Mouse (Mus musculus) myocyte (in vitro differentiated cells): ENCODE data around the gene Sox5. TPM values are rescaled to one million over a fixed set of nuclear protein-coding genes. Genes with fewer than 3 reads are reported as not detected.

ENCODE experiments used
- H3K27me3 ChIP-seq: one replicate; pipeline ENCODE4 v1.6.1; 2011; ENCODE audit not compliant: control insufficient read depth, insufficient read depth, insufficient read length
- H3K36me3 ChIP-seq: one replicate; pipeline ENCODE4 v1.6.1; 2011; ENCODE audit not compliant: control insufficient read depth, insufficient read depth
- H3K4me2 ChIP-seq: one replicate; pipeline ENCODE4 v1.6.1; 2011; ENCODE audit warnings: low read depth, control low read depth
- H3K4me3 ChIP-seq: one replicate; pipeline ENCODE4 v1.5.1; 2011; ENCODE audit warnings: mild to moderate bottlenecking, control low read depth, moderate library complexity
- H3K79me2 ChIP-seq: one replicate; pipeline ENCODE4 v1.6.1; 2011; ENCODE audit not compliant: control insufficient read depth, insufficient read depth
- H3ac ChIP-seq: one replicate; pipeline ENCODE4 v1.6.1; 2011; ENCODE audit not compliant: control insufficient read depth, insufficient read length
- CEBPB ChIP-seq: IDR thresholded peaks from 2 replicates; pipeline ENCODE4 v1.6.1; 2011; ENCODE audit warnings: mild to moderate bottlenecking, moderate library complexity; ENCODE audit not compliant: poor library complexity, insufficient read depth, severe bottlenecking
- E2F4 ChIP-seq: IDR thresholded peaks from one replicate; pipeline ENCODE4 v1.6.1; 2011; ENCODE audit warnings: mild to moderate bottlenecking, control low read depth, moderate library complexity; ENCODE audit not compliant: insufficient read depth
- MAX ChIP-seq: IDR thresholded peaks from one replicate; pipeline ENCODE4 v1.6.1; 2011; ENCODE audit warnings: low read depth, mild to moderate bottlenecking, control low read depth
- MYOD1 ChIP-seq, 3 experiments: IDR thresholded peaks; one replicate each; pipeline ENCODE4 v1.6.1; 2011; ENCODE audit warnings: control low read depth in 2 of 3, low read depth in 2 of 3, mild to moderate bottlenecking in 2 of 3, moderate library complexity in 1 of 3; ENCODE audit not compliant: insufficient read length in 2 of 3, control insufficient read depth in 1 of 3
- MYOG ChIP-seq, 3 experiments: IDR thresholded peaks; one replicate each; pipeline ENCODE4 v1.6.1; 2011; ENCODE audit warnings: control low read depth in 2 of 3, low read depth in 2 of 3, mild to moderate bottlenecking in 2 of 3; ENCODE audit not compliant: insufficient read length in 2 of 3, control insufficient read depth in 1 of 3, insufficient read depth in 1 of 3
- POLR2A ChIP-seq: IDR thresholded peaks from one replicate; pipeline ENCODE4 v1.6.1; 2011; ENCODE audit warnings: low read depth, mild to moderate bottlenecking, control low read depth, moderate library complexity; ENCODE audit not compliant: insufficient read length
- POLR2AphosphoS2 ChIP-seq: IDR thresholded peaks from one replicate; pipeline ENCODE4 v1.6.1; 2011; ENCODE audit warnings: low read depth, control low read depth; ENCODE audit not compliant: insufficient read length
- REST ChIP-seq: IDR thresholded peaks from one replicate; pipeline ENCODE4 v1.6.1; 2011; ENCODE audit warnings: mild to moderate bottlenecking, control low read depth, moderate library complexity; ENCODE audit not compliant: insufficient read depth, insufficient read length
- SRF ChIP-seq: IDR thresholded peaks from one replicate; pipeline ENCODE4 v1.6.1; 2011; ENCODE audit warnings: low read depth; ENCODE audit not compliant: control insufficient read depth, insufficient read length
- TCF12 ChIP-seq: IDR thresholded peaks from one replicate; pipeline ENCODE4 v1.6.1; 2011; ENCODE audit warnings: mild to moderate bottlenecking, control low read depth; ENCODE audit not compliant: poor library complexity, insufficient read depth, severe bottlenecking
- TCF3 ChIP-seq: IDR thresholded peaks from one replicate; pipeline ENCODE4 v1.6.1; 2011; ENCODE audit warnings: low read depth, control low read depth; ENCODE audit not compliant: insufficient read length
- USF1 ChIP-seq: IDR thresholded peaks from one replicate; pipeline ENCODE4 v1.6.1; 2011; ENCODE audit warnings: low read depth, mild to moderate bottlenecking, control low read depth, moderate library complexity
- polyA plus RNA-seq: library from polyadenylated mRNA; unstranded; fragments of >200 nt; fragmentation: generic; extraction: Trizol; gene quantifications from one replicate; pipeline ENCODE4 v1.2.1, GENCODE M21; 2012; ENCODE audit warnings: missing spikeins

Gene Sox5
- polyA plus RNA-seq, 1 experiment, result 0.50 TPM

GRCm38 (mm10) chr6:144652876-144653275, 128.9 kb downstream of the Sox5 start:
- no peaks in the 10 kb centered on the region for H3K36me3 ChIP-seq
- no peak for TF ChIP-seq TCF3
- no peak for TF ChIP-seq REST
- no peak for TF ChIP-seq MAX
- TF ChIP-seq POLR2AphosphoS2, result no peak
- no peak for TF ChIP-seq USF1
- no peak for TF ChIP-seq MYOG (IDR thresholded peaks at IDR 0.05; ENCODE audit: control insufficient read depth in 1 of 3, insufficient read depth in 1 of 3, insufficient read length in 2 of 3, low read depth in 2 of 3)
- TF ChIP-seq SRF, result no peak
- no peak for TF ChIP-seq E2F4
- TF ChIP-seq CEBPB, result no peak
- TF ChIP-seq POLR2A, result no peak
- TF ChIP-seq MYOD1 (IDR thresholded peaks at IDR 0.05; ENCODE audit: control insufficient read depth in 1 of 3, insufficient read length in 2 of 3, low read depth in 2 of 3), result no peak
- TF ChIP-seq TCF12, result no peak
- no peak overlapping the region for H3K4me2 ChIP-seq
- H3K79me2 ChIP-seq, result no peaks in the 10 kb centered on the region
- H3K4me3 ChIP-seq, result no peak overlapping the region
- no peak overlapping the region for H3ac ChIP-seq
- H3K27me3 ChIP-seq, result no peaks in the 10 kb centered on the region

DNA sequence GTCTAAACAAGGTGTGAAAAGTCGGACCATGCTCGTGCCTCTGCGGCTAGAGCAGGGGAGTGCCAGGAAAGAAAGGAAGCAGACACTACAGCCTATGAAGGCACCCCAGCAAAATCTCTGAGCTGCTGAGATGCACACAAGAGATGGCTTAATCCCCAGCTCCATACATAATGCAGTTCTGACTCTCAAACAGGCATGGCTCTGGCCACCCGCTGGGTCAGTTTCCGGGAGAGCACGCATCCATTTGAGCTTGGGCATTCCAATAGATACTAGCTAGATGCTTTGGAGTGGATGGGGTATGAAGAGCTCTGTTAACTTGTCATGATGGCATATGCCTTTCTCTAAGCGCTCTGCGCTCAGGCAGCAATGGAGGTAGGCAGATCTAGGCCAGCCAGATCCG, 132.9 kb downstream of the Sox5 start:
- H3K4me3 ChIP-seq, result no peak overlapping the region
- no peaks in the 10 kb centered on the region for H3K79me2 ChIP-seq
- no peak overlapping the region for H3K4me2 ChIP-seq
- no peak for TF ChIP-seq POLR2A
- TF ChIP-seq E2F4, result no peak
- TF ChIP-seq MYOG (IDR thresholded peaks at IDR 0.05; ENCODE audit: control insufficient read depth in 1 of 3, insufficient read depth in 1 of 3, insufficient read length in 2 of 3, low read depth in 2 of 3), result no peak
- no peak for TF ChIP-seq POLR2AphosphoS2
- no peak for TF ChIP-seq TCF3
- TF ChIP-seq REST, result no peak
- TF ChIP-seq MAX, result no peak
- no peak for TF ChIP-seq USF1
- TF ChIP-seq TCF12, result no peak
- no peak for TF ChIP-seq SRF
- TF ChIP-seq MYOD1 (IDR thresholded peaks at IDR 0.05; ENCODE audit: control insufficient read depth in 1 of 3, insufficient read length in 2 of 3, low read depth in 2 of 3), result no peak
- TF ChIP-seq CEBPB, result no peak
- no peaks in the 10 kb centered on the region for H3K27me3 ChIP-seq
- H3ac ChIP-seq, result no peak overlapping the region
- H3K36me3 ChIP-seq, result no peaks in the 10 kb centered on the region

DNA sequence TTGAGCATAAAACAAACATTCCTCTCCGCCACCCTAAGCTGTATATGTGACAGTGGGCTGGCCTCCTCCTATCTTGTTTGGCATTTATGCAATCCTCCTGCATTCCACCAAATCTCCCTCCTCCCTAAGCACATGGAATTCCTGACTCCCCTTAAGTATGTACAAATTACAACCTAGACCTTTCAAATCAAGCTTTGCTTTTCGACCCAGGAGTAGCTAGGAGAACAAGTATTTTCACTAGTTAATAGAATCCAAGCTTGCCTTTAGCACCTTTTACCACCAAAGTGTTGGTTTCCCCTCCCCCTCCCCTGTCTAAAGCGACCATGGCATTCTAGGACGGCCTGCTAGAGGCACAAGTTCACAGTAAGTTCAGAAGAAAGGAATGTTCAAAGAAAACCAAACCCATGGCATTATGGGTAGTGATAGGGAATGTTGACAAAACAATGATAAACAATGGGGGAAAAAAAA, 133.6 kb downstream of the Sox5 start:
- Histone ChIP-seq H3ac (no peak overlapping the region), H3K27me3 (no peaks in the 10 kb centered on the region), H3K79me2 (no peaks in the 10 kb centered on the region), H3K36me3 (no peaks in the 10 kb centered on the region), H3K4me2 (no peak overlapping the region), H3K4me3 (no peak overlapping the region)
- TF ChIP-seq POLR2A (no peak), POLR2AphosphoS2 (no peak), CEBPB (no peak), TCF12 (no peak), MAX (no peak), E2F4 (no peak), MYOD1 (IDR thresholded peaks at IDR 0.05; ENCODE audit: control insufficient read depth in 1 of 3, insufficient read length in 2 of 3, low read depth in 2 of 3) (no peak), REST (no peak), MYOG (IDR thresholded peaks at IDR 0.05; ENCODE audit: control insufficient read depth in 1 of 3, insufficient read depth in 1 of 3, insufficient read length in 2 of 3, low read depth in 2 of 3) (no peak), SRF (no peak), TCF3 (no peak), USF1 (no peak)

GRCm38 (mm10) chr6:144646331-144646730, 135.4 kb downstream of the Sox5 start:
- H3K4me2 ChIP-seq, result no peak overlapping the region
- H3K4me3 ChIP-seq, result no peak overlapping the region
- no peaks in the 10 kb centered on the region for H3K36me3 ChIP-seq
- TF ChIP-seq TCF3, result no peak
- TF ChIP-seq CEBPB, result no peak
- H3K27me3 ChIP-seq, result no peaks in the 10 kb centered on the region
- H3K79me2 ChIP-seq, result no peaks in the 10 kb centered on the region
- no peak overlapping the region for H3ac ChIP-seq

- Histone ChIP-seq H3K36me3 (no peaks in the 10 kb centered on the region), H3ac (no peak overlapping the region), H3K4me3 (no peak overlapping the region), H3K79me2 (no peaks in the 10 kb centered on the region), H3K27me3 (no peaks in the 10 kb centered on the region), H3K4me2 (no peak overlapping the region)
- no peak for TF ChIP-seq MAX
- TF ChIP-seq E2F4, result no peak
- no peak for TF ChIP-seq CEBPB
- no peak for TF ChIP-seq TCF3
- no peak for TF ChIP-seq REST
- no peak for TF ChIP-seq MYOG (IDR thresholded peaks at IDR 0.05; ENCODE audit: control insufficient read depth in 1 of 3, insufficient read depth in 1 of 3, insufficient read length in 2 of 3, low read depth in 2 of 3)
- no peak for TF ChIP-seq POLR2AphosphoS2
- no peak for TF ChIP-seq SRF
- TF ChIP-seq POLR2A, result no peak
- TF ChIP-seq MYOD1 (IDR thresholded peaks at IDR 0.05; ENCODE audit: control insufficient read depth in 1 of 3, insufficient read length in 2 of 3, low read depth in 2 of 3), result no peak
- TF ChIP-seq TCF12, result no peak
- TF ChIP-seq USF1, result no peak
These were observed 136.0 kb downstream of the Sox5 start for GRCm38 (mm10) chr6:144645796-144646195.
